Mouse (Mus musculus) embryo, embryonic 9.5 days (tissue): ENCODE data around the gene Gm11214.

ENCODE experiments used
- DNase-seq: peaks from one replicate; pipeline ENCODE4 v3.0.0-alpha.2; 2017; ENCODE audit errors: extremely low spot score

Gene Gm11214

DNA sequence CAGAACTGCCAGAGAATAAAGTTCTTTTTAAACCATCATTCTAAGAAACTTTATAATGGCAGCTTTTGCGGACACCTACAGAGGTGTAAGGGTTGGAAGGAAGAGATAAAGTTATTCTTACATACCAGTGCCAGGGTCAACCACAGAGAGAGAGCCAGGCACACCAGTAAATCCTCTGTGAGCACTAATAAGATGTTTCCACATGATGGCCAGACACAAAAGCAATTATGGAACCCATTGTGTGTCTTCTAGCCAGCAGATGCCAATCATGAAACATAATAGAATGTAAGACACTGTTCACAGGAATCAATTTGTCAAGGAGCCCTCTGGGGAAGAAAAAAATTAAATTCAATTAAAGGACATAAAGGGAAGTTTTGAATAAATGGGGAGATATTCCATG, 1.8 kb downstream of the Gm11214 start:
- DNase-seq: no peak

DNA sequence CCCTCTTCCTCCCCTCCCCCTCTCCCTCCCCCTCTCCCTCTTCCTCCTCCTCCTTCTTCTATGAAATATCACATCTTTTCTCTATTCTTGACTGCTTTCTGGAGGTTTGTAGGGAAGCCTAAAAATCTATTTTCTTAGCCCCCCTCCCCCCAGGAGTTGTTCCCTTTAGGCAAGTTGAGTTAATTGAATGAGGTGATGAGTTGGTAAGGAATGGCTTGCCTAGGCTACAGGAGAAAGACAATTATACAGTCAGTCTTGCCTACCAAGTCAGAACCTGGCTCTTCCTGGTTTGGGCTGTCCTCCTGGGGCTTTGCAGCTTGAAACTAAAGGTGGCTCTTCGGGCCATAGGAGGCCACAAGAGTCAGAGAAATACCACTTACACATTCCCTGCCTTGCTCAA, 3.4 kb downstream of the Gm11214 start:
- DNase-seq: no peak

DNA sequence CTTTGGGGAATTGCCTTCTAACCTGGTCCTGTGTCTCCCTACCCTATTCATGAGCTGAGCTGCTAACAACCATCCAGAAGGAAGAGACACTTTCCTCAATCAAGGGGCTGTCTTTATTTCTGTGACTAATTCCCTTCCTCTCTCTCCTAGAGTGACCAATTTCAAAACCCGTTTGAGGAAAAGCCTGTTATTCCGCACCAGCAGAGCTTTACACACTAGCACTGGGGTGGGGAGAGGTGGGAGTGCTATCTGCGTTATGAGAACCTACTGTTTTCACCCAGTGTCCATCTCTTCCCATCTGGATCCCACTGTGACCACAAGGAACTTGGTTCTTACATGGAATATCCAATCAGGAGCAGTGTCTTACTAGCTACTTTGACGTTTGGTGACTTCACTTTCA, 4.1 kb downstream of the Gm11214 start:
- DNase-seq: no peak

DNA sequence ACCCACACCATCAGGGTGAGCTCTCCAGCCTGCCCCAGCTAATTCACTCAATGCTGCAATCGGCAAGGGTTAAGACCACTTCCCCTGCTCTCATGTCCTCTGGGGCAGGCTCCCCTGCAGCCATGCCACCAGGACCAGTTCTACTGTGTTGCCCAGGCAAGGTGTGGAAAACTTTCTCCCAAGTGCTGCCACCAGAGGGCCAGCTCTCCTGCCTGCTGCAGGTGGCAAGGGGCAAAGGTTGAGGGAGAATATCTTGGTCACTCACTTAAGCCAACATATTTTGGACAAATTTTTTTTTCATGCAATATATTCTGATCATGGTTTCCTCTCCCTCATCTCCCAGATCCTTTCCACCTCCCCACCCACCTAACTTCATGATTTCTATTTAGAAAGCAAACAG, 8.8 kb downstream of the Gm11214 start:
- DNase-seq: no peak

DNA sequence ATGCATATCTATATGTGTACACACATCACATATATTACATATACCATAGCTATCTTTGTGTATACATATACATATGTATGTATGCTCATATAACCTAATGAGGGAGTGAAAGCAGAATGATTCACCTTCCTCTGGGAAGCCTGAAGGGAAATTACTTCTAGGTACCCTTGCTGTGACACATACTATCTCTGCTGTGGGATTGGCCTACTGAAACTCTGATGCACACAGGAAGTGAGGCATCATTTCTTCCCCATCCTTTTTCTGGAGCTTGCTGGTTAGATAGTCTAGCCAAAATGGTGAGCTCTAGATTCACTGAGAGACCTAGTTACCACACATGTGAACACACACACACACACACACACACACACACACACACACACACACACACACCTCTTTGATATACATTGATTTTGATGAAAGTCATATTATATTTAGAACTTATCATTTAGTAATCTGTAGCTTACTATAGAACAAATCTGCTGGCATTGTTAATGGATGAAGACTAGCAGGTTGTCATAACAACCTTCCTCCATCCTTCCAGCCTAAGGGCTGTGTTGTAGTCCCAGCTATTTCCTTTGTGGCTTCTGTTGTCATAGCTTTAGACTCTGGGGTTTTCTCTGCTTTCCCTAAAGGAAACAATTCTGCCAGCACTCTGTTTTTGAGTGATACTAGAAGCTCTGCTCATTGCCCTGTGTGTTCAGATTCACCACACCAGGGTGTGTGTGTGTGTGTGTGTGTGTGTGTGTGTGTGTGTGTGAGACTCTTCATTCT, 19.0 kb downstream of the Gm11214 start:
- DNase-seq: no peak

DNA sequence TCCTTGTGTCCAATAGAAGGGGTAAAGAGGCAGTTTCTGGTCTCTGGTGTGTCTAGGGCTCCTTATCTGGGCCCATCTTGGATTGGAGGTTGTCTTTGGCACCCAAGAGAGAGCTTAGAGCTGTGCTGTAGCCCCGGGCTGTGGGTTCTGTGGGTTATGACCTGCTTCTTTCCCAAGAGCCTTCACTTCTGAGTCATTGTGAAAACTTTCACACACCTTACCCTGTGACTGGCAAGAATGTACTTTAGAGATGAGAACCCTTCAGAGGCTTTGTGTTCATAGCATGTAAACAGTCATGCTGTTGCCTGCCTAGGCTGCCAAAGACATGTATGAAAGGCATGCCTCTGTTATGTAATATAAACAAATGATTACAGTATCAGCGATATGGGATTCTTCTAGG, 23.3 kb downstream of the Gm11214 start:
- DNase-seq: no peak

- DNase-seq: no peak
Measured at GRCm38 (mm10) chr4:63638603-63639002, 24.6 kb downstream of the Gm11214 start.

- DNase-seq: no peak
Measured at GRCm38 (mm10) chr4:63633181-63633580, 30.0 kb downstream of the Gm11214 start.

GRCm38 (mm10) chr4:63627111-63627510, 36.1 kb downstream of the Gm11214 start:
- DNase-seq: no peak

DNA sequence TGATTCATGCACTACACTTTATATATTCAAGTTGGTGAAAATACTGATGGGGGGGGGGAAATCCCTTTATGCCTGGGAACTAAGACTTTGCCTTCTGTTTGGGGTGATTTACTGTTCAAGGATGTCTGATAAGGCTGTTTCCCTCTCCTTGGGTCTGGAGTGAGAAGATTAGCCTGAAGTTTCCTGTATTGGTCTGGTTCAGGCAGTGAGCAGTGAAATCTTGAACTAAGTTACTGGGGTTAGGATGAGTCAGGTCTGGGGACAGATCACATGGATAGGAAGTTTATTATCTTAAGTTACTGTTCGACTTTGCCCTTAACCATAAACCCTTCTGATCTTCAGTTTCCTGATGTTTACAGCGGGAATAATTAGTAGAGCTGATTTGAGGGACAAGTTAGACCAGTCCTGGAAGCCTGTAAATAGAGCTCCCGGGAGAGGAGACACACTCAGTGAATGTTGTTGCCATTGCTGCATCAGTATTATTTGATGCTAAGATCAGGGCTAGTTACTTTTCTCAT, 37.6 kb downstream of the Gm11214 start:
- no peak for DNase-seq

DNA sequence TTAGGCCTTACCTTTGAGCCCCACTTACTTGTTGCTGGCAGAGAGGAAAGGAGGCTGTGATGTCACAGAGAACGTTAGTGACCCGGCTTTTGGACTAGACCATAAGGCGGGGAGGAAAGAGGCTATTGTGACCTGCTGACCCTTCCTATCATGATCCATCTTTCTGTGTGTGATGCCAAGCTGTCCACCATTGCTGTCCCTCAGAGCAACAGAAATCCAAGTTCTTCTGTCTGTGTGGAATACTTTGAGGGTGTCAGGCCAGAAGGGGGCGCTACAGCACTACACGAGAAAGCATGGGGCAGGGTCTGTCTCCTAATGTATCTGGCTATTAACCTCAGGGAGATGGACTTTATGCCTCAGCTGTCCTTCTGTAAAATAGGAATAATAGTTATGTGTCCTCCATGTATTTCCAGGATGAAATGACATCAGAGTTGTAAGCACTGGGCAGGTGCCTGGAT, 40.8 kb downstream of the Gm11214 start, which contains the start of gene Tex48:
Tex48 (minus strand) TSS at position 51 of the 458 bp plus-strand sequence.
- peak; percentile 48 for DNase-seq

DNA sequence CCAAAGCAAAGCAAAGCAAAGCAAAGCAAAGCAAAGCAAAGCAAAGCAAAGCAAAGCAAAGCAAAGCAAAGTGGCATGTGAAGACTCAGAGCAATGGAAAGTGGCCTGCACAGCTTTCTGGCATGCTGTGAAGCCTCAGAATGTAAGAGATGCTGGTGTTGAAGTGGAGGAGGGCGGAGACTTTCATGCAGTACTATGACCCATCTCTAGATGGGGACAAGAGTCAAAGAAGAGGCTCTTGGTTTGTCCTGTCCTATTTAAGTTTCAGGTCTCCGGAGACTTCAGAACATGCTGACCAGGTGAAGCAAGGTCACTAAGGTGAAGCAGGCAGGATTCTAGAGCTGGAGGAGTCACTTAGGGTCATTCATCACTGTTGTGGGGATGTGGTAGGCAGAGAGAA, 41.3 kb downstream of the Gm11214 start:
- no peak for DNase-seq
